Mouse (Mus musculus): ENCODE measurements around the gene C1qtnf7. TPM values are rescaled to one million over a fixed set of nuclear protein-coding genes. Genes with fewer than 3 reads are reported as not detected.

C1qtnf7 gene
- polyA plus RNA-seq (2015; fragmentation: Nextera tagmentation; extraction: Ambion mirVana), result 3.8 and 4.3 TPM in 2 replicates

DNA sequence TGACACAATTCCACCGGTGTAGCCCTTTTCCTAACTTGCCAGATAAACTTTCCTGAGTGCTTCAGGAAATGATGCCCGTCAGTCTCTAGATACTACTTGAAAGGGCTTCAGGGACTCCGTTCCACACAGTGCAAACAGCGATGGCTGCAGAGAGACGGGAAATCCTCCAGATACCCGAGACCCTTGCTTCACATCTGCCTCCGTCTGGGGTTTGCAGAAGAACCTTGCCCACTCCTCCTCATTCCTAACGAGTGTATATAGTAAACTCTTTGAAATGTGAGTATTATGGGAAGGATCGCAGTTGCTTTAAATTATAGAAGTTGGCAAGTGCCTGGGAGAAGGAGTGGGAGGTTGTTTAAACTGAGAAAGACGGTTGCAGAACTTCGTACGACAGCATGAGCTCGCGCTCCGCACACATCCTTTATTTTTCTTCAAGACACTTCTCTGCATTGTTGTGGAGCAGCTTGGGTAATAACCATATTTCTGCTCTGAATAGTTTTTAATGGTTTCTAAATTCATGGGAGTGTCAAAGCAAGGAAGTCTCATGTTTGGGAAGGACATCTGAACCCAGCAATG is at the start of gene C1qtnf7:
Gene C1qtnf7 (plus strand): TSS at position 138 of the 576 bp plus-strand sequence.
- no peak within 1 kb of the TSS for H3K9ac ChIP-seq (ENCODE audit: low read depth, low read length)
- WGBS, result 37% methylated on average over 15 of the region's 15 CpGs
- H3K4me1 ChIP-seq (replicated peaks; ENCODE audit: control insufficient read depth, insufficient read depth, low read length), result peaks cover 7% of the 10 kb centered on the region
- no peak for ATAC-seq
- no peak within 1 kb of the TSS for H3K27ac ChIP-seq (ENCODE audit: low read depth, low read length)
- H3K36me3 ChIP-seq (ENCODE audit: control insufficient read depth, insufficient read depth), result no peaks in the 10 kb centered on the region
- peak within 1 kb of the TSS; percentile 3 for H3K4me3 ChIP-seq (ENCODE audit: low read depth, low read length)
- H3K4me2 ChIP-seq (replicated peaks; ENCODE audit: low read depth), result peak within 1 kb of the TSS; percentile 54
- H3K9me3 ChIP-seq (ENCODE audit: control insufficient read depth), result no peaks in the 10 kb centered on the region
- no peak for TF ChIP-seq CTCF (IDR thresholded peaks at IDR 0.05; ENCODE audit: low read depth)
- H3K27me3 ChIP-seq (replicated peaks; ENCODE audit: control insufficient read depth, insufficient read depth, low read length), result no peaks in the 10 kb centered on the region

DNA sequence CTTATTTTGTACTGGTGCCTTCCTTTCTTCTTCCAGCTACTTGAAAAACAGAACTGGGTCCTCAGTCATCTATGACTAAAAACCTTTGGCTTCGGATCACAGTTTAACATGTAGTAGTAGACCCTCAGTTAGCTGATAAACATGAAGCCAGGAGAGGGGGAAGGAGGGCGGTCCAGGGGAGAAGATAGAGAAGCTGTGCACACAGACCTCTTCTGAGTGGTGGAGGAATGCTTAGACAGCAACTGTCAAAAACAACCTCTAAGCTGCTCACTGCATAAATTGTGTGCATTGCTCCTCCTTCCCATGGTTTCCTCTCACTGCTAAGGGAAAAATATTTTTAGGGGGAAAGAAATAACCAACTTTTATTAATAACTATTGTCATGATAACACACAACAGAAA is 48.6 kb upstream of the C1qtnf7 start:
- H3K9me3 ChIP-seq (ENCODE audit: control insufficient read depth), result no peaks in the 10 kb centered on the region
- H3K4me3 ChIP-seq (ENCODE audit: low read depth, low read length), result no peak overlapping the region
- no peak overlapping the region for H3K4me2 ChIP-seq (replicated peaks; ENCODE audit: low read depth)
- TF ChIP-seq CTCF (IDR thresholded peaks at IDR 0.05; ENCODE audit: low read depth), result no peak
- no peaks in the 10 kb centered on the region for H3K36me3 ChIP-seq (ENCODE audit: control insufficient read depth, insufficient read depth)
- H3K4me1 ChIP-seq (replicated peaks; ENCODE audit: control insufficient read depth, insufficient read depth, low read length), result no peaks in the 10 kb centered on the region
- no peaks in the 10 kb centered on the region for H3K27me3 ChIP-seq (replicated peaks; ENCODE audit: control insufficient read depth, insufficient read depth, low read length)
- H3K27ac ChIP-seq (ENCODE audit: low read depth, low read length), result no peak overlapping the region
- WGBS, result 79% methylated on average over 2 of the region's 2 CpGs
- no peak overlapping the region for H3K9ac ChIP-seq (ENCODE audit: low read depth, low read length)
- no peak for ATAC-seq

DNA sequence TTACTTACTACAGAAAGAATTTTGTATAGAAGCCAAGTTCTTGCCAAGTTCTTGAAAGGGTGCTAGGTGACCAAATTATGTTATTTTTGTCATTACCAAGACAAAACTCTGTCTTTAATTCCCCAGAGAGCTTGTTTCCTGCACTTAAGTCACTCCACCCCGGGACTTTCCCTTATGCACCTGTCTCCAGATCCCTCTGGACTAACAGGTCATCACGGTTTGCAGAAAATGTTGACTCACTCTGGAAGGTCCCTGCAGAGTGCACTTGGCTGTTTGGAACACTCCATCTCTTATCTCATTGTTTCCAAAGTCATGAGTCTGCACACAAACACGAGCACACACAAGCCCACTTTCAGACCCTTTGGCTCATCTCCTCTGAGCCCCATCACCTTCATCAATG is 48.1 kb upstream of the C1qtnf7 start:
- no peak for TF ChIP-seq CTCF (IDR thresholded peaks at IDR 0.05; ENCODE audit: low read depth)
- Histone ChIP-seq H3K4me3 (ENCODE audit: low read depth, low read length) (no peak overlapping the region), H3K27me3 (replicated peaks; ENCODE audit: control insufficient read depth, insufficient read depth, low read length) (no peaks in the 10 kb centered on the region), H3K9me3 (ENCODE audit: control insufficient read depth) (no peaks in the 10 kb centered on the region), H3K27ac (ENCODE audit: low read depth, low read length) (no peak overlapping the region), H3K9ac (ENCODE audit: low read depth, low read length) (no peak overlapping the region), H3K36me3 (ENCODE audit: control insufficient read depth, insufficient read depth) (no peaks in the 10 kb centered on the region), H3K4me1 (replicated peaks; ENCODE audit: control insufficient read depth, insufficient read depth, low read length) (no peaks in the 10 kb centered on the region), H3K4me2 (replicated peaks; ENCODE audit: low read depth) (no peak overlapping the region)
- ATAC-seq, result no peak
- 55% methylated on average over 3 of the region's 3 CpGs for whole genome bisulfite sequencing

DNA sequence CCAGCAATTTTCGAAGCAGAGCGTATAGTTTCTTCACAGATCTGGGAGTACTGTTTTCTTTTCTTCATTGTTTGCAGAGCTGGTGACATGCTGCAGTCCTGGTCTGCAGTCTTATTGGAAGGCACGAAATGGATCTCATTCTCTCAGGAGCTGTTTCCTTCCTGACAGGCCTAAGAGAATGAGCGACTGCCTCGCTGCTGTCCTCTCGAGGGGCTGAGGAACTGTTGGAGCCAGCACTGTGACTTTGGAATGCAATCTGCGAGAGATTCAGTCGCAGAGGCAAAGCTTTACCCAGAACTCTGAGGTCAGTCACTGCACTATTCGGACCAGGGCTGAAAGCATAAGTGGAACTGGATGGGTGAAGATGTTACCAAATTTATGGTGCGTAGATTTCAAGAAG is 46.4 kb upstream of the C1qtnf7 start:
- no peaks in the 10 kb centered on the region for H3K4me1 ChIP-seq (replicated peaks; ENCODE audit: control insufficient read depth, insufficient read depth, low read length)
- no peak overlapping the region for H3K9ac ChIP-seq (ENCODE audit: low read depth, low read length)
- no peaks in the 10 kb centered on the region for H3K9me3 ChIP-seq (ENCODE audit: control insufficient read depth)
- H3K27ac ChIP-seq (ENCODE audit: low read depth, low read length), result no peak overlapping the region
- no peaks in the 10 kb centered on the region for H3K27me3 ChIP-seq (replicated peaks; ENCODE audit: control insufficient read depth, insufficient read depth, low read length)
- WGBS, result 46% methylated on average over 10 of the region's 10 CpGs
- no peak overlapping the region for H3K4me2 ChIP-seq (replicated peaks; ENCODE audit: low read depth)
- ATAC-seq, result no peak
- no peak overlapping the region for H3K4me3 ChIP-seq (ENCODE audit: low read depth, low read length)
- no peaks in the 10 kb centered on the region for H3K36me3 ChIP-seq (ENCODE audit: control insufficient read depth, insufficient read depth)
- TF ChIP-seq CTCF (IDR thresholded peaks at IDR 0.05; ENCODE audit: low read depth), result no peak

- Histone ChIP-seq H3K27ac (ENCODE audit: low read depth, low read length) (no peak overlapping the region), H3K9ac (ENCODE audit: low read depth, low read length) (no peak overlapping the region), H3K4me2 (replicated peaks; ENCODE audit: low read depth) (no peak overlapping the region), H3K27me3 (replicated peaks; ENCODE audit: control insufficient read depth, insufficient read depth, low read length) (no peaks in the 10 kb centered on the region), H3K36me3 (ENCODE audit: control insufficient read depth, insufficient read depth) (no peaks in the 10 kb centered on the region), H3K4me3 (ENCODE audit: low read depth, low read length) (no peak overlapping the region), H3K4me1 (replicated peaks; ENCODE audit: control insufficient read depth, insufficient read depth, low read length) (no peaks in the 10 kb centered on the region), H3K9me3 (ENCODE audit: control insufficient read depth) (no peaks in the 10 kb centered on the region)
- TF ChIP-seq CTCF (IDR thresholded peaks at IDR 0.05; ENCODE audit: low read depth), result no peak
- no peak for ATAC-seq
- WGBS, result 62% methylated on average over 5 of the region's 5 CpGs
Measured at GRCm38 (mm10) chr5:43477953-43478352, 37.4 kb upstream of the C1qtnf7 start.

DNA sequence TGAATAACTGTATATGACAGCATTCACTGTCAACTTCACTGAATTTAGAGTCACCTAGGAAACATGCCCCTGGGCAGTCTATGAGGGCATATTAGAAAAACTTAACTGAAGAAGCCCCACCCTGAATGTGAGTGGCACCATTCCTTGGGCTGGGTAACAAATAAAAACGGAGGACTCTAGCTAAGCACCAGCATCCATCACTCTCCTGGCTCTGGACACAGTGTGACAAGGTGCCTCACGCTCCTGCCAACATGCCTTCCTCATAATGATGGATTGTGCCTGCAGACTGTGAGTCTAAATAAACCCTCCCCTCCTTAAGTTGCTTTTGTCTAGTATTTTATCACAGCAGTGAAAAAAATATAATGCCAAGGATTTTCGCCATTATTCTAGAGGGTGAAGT is 35.3 kb upstream of the C1qtnf7 start:
- Histone ChIP-seq H3K9me3 (ENCODE audit: control insufficient read depth) (no peaks in the 10 kb centered on the region), H3K9ac (ENCODE audit: low read depth, low read length) (no peak overlapping the region), H3K4me1 (replicated peaks; ENCODE audit: control insufficient read depth, insufficient read depth, low read length) (no peaks in the 10 kb centered on the region), H3K4me3 (ENCODE audit: low read depth, low read length) (no peak overlapping the region), H3K4me2 (replicated peaks; ENCODE audit: low read depth) (no peak overlapping the region), H3K27ac (ENCODE audit: low read depth, low read length) (no peak overlapping the region), H3K36me3 (ENCODE audit: control insufficient read depth, insufficient read depth) (no peaks in the 10 kb centered on the region), H3K27me3 (replicated peaks; ENCODE audit: control insufficient read depth, insufficient read depth, low read length) (no peaks in the 10 kb centered on the region)
- no peak for TF ChIP-seq CTCF (IDR thresholded peaks at IDR 0.05; ENCODE audit: low read depth)
- WGBS, result 46% methylated on average over 3 of the region's 3 CpGs
- ATAC-seq, result no peak

GRCm38 (mm10) chr5:43480786-43481185 is 34.6 kb upstream of the C1qtnf7 start:
- no peaks in the 10 kb centered on the region for H3K9me3 ChIP-seq (ENCODE audit: control insufficient read depth)
- no peak for ATAC-seq
- H3K4me2 ChIP-seq (replicated peaks; ENCODE audit: low read depth), result no peak overlapping the region
- no peak for TF ChIP-seq CTCF (IDR thresholded peaks at IDR 0.05; ENCODE audit: low read depth)
- H3K27ac ChIP-seq (ENCODE audit: low read depth, low read length), result no peak overlapping the region
- H3K36me3 ChIP-seq (ENCODE audit: control insufficient read depth, insufficient read depth), result no peaks in the 10 kb centered on the region
- H3K4me1 ChIP-seq (replicated peaks; ENCODE audit: control insufficient read depth, insufficient read depth, low read length), result no peaks in the 10 kb centered on the region
- H3K9ac ChIP-seq (ENCODE audit: low read depth, low read length), result no peak overlapping the region
- 57% methylated on average over 2 of the region's 2 CpGs for WGBS
- no peak overlapping the region for H3K4me3 ChIP-seq (ENCODE audit: low read depth, low read length)
- H3K27me3 ChIP-seq (replicated peaks; ENCODE audit: control insufficient read depth, insufficient read depth, low read length), result no peaks in the 10 kb centered on the region

Measured in intestine, postnatal 0 days (tissue).